In genomic region chr1:171388376-171389102, GRCm38 (mm10) we compare ENCODE assay signal across 9 mouse cellular contexts. TPM values are rescaled to one million over a fixed set of nuclear protein-coding genes. Genes with fewer than 3 reads are reported as not detected.
DNase-seq lines count a peak whose midpoint lies in the region; ATAC-seq lines count a peak whose summit lies in the region.
"Had no signal": no experiment of that assay in that cellular context is flagged by ENCODE, and none has a peak within 500 bp of the region (broad histone marks: within the 10 kb centered on the region; RNA-seq: fewer than 3 reads in every experiment).

Arhgap30 (plus strand) TSS chr1:171388954.

- peaks cover 14% of the 10 kb centered on the region; the same call in 1 of the 2 replicates for H3K27me3 ChIP-seq in forebrain, embryonic 12.5 days
- H3K27me3 ChIP-seq in midbrain, embryonic 11.5 days (ENCODE audit: control insufficient read depth, insufficient read depth, low read length) = peaks cover 2% of the 10 kb centered on the region; the same call in 1 of the 2 replicates

- peak; percentile 46 for DNase-seq in kidney, adult 9 months
- DNase-seq in kidney, adult 18-20 months = no peak
- DNase-seq in MEL-GATA-1-ER (ENCODE audit: extremely low read depth, low read depth) = peak; percentile 96
- peak; percentile 27 for DNase-seq in heart, postnatal 4 days
- DNase-seq in thymus, postnatal 14 days = peak; percentile 94
- DNase-seq in midbrain, embryonic 11.5 days (ENCODE audit: low spot score, missing footprints) = no peak

- ATAC-seq in megakaryocyte, adult 5-6 weeks (ENCODE audit: poor library complexity, severe bottlenecking) = peak; percentile 81
- no peak for ATAC-seq in forebrain, embryonic 12.5 days (ENCODE audit: low FRiP score)
- no peak for ATAC-seq in midbrain, embryonic 11.5 days (ENCODE audit: low FRiP score)

- H3K27ac ChIP-seq in forebrain, embryonic 12.5 days = no peak within 1 kb of the TSS
- H3K27ac ChIP-seq in midbrain, embryonic 11.5 days (ENCODE audit: low read depth, low read length) = no peak within 1 kb of the TSS
- H3K27ac ChIP-seq: limb, embryonic 12.5 days had no signal

- no peak within 1 kb of the TSS for H3K9ac ChIP-seq in forebrain, embryonic 12.5 days
- no peak within 1 kb of the TSS for H3K9ac ChIP-seq in midbrain, embryonic 11.5 days (ENCODE audit: low read length)
- H3K9ac ChIP-seq: limb, embryonic 12.5 days had no signal

- no peaks in the 10 kb centered on the region for H3K9me3 ChIP-seq in forebrain, embryonic 12.5 days
- no peaks in the 10 kb centered on the region for H3K9me3 ChIP-seq in midbrain, embryonic 11.5 days (ENCODE audit: control insufficient read depth, low read length)
- H3K9me3 ChIP-seq: limb, embryonic 12.5 days had no signal

- no peak within 1 kb of the TSS for H3K4me2 ChIP-seq in forebrain, embryonic 12.5 days
- no peak within 1 kb of the TSS for H3K4me2 ChIP-seq in midbrain, embryonic 11.5 days

- 84% methylated on average over 15 of the region's 15 CpGs for WGBS in forebrain, embryonic 12.5 days
- WGBS in midbrain, embryonic 11.5 days = 85% methylated on average over 15 of the region's 15 CpGs

- H3K36me3 ChIP-seq in forebrain, embryonic 12.5 days (replicated peaks) = no peaks in the 10 kb centered on the region
- no peaks in the 10 kb centered on the region for H3K36me3 ChIP-seq in midbrain, embryonic 11.5 days (ENCODE audit: control insufficient read depth, insufficient read depth, low read length)
- H3K36me3 ChIP-seq: limb, embryonic 12.5 days had no signal

- H3K4me3 ChIP-seq in forebrain, embryonic 12.5 days (replicated peaks) = no peak within 1 kb of the TSS
- H3K4me3 ChIP-seq in midbrain, embryonic 11.5 days (ENCODE audit: low read depth, low read length) = no peak within 1 kb of the TSS
- H3K4me3 ChIP-seq: limb, embryonic 12.5 days had no signal

- H3K4me1 ChIP-seq in forebrain, embryonic 12.5 days = no peaks in the 10 kb centered on the region
- H3K4me1 ChIP-seq in midbrain, embryonic 11.5 days (ENCODE audit: control insufficient read depth, insufficient read depth, low read length) = no peaks in the 10 kb centered on the region

RNA-seq across cellular contexts. Expression of gene Arhgap30, which starts in this region (rescaled TPM):
- total RNA-seq in heart, postnatal 4 days (2021) = 1 to 10 TPM in 1 of 2 experiments, under 1 TPM in 1; 0.90 to 1.5 TPM
- total RNA-seq in megakaryocyte, adult 5-6 weeks (2015) = 95.6 and 105 TPM in 2 replicates
- 231 and 235 TPM in 2 replicates for total RNA-seq in megakaryocyte, adult 5-6 weeks (2017)
- polyA plus RNA-seq in forebrain, embryonic 12.5 days (2016; fragmentation: Nextera tagmentation; extraction: Ambion mirVana) = 0.69 and 0.75 TPM in 2 replicates
- polyA plus RNA-seq in midbrain, embryonic 11.5 days (2014; fragmentation: Nextera tagmentation; extraction: Ambion mirVana) = 0.38 and 0.57 TPM in 2 replicates

Comparison
In these comparisons a context has a peak if more than half of its experiments do, and no peak if none do; other contexts are left out.
1. RNA of gene Arhgap30 (total RNA-seq): 95.6 to 235 TPM in megakaryocyte, adult 5-6 weeks; 0.90 to 1.5 TPM in heart, postnatal 4 days; every median in the first group is over 10 times any median in the second.
2. DNase-seq: peak in kidney, adult 9 months (single experiment), MEL-GATA-1-ER (single experiment), heart, postnatal 4 days (single experiment) and thymus, postnatal 14 days (single experiment); none in kidney, adult 18-20 months (single experiment) and midbrain, embryonic 11.5 days (single experiment).